Comparison of ENCODE assay signal across 24 mouse cellular contexts in the genomic region with DNA sequence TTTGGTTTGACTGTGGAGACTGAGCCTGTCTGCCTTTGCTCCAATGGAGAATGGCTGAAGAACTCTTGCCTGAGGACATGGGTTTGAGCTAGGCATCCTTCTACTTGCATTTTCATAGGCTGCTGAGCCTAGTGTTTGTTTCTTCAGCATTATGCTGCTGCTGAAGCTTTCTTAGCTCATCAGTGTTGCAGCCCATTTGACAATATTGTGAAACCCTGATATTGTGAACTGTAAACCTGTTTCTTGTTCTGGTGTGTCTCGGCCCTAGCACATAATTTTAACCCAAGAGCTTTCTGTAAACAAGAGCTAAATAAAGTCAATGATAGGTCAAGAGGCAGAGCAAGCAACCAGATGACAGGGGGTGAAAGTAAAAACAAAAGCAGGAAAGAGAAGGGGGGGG.
"Had no signal": no experiment of that assay in that cellular context is flagged by ENCODE, and none has a peak within 500 bp of the region (broad histone marks: within the 10 kb centered on the region; RNA-seq: fewer than 3 reads in every experiment).

No protein-coding gene starts in this region.

- H3K27me3 ChIP-seq: heart, embryonic 12.5 days; hindbrain, embryonic 12.5 days; limb, embryonic 13.5 days; limb, embryonic 15.5 days; liver, embryonic 12.5 days had no signal

- H3K4me1 ChIP-seq: heart, embryonic 12.5 days; hindbrain, embryonic 10.5 days; hindbrain, embryonic 12.5 days; limb, embryonic 13.5 days; limb, embryonic 15.5 days; liver, embryonic 12.5 days had no signal

- H3K9ac ChIP-seq: heart, embryonic 12.5 days; hindbrain, embryonic 12.5 days; hindbrain, embryonic 14.5 days; limb, embryonic 13.5 days; limb, embryonic 15.5 days; liver, embryonic 12.5 days; liver, embryonic 14.5 days had no signal

- H3K27ac ChIP-seq: heart, adult 2 months; hindbrain, embryonic 10.5 days; hindbrain, embryonic 12.5 days; hindbrain, embryonic 14.5 days; kidney, postnatal 0 days; limb, embryonic 13.5 days; limb, embryonic 15.5 days; liver, embryonic 12.5 days; liver, embryonic 14.5 days had no signal

- H3K4me2 ChIP-seq: heart, embryonic 12.5 days; hindbrain, embryonic 12.5 days; hindbrain, embryonic 14.5 days; limb, embryonic 13.5 days; limb, embryonic 15.5 days; liver, embryonic 12.5 days had no signal

- H3K9me3 ChIP-seq: heart, embryonic 12.5 days; hindbrain, embryonic 10.5 days; hindbrain, embryonic 12.5 days; limb, embryonic 13.5 days; limb, embryonic 15.5 days; liver, embryonic 12.5 days had no signal

- DNase-seq: gastrocnemius, postnatal 14 days; gastrocnemius, postnatal 36 days; heart, adult 11 months; heart, adult 2 months; heart, postnatal 10 days; heart, postnatal 4 days; kidney, adult 18-20 months; kidney, adult 8-10 months; kidney, postnatal 14 days; kidney, postnatal 36 days; layer of hippocampus, adult 9-11 months; layer of hippocampus, postnatal 36 days; left cerebral cortex, postnatal 4 days had no signal

- H3K36me3 ChIP-seq: heart, embryonic 12.5 days; hindbrain, embryonic 10.5 days; hindbrain, embryonic 12.5 days; limb, embryonic 13.5 days; limb, embryonic 15.5 days; liver, embryonic 12.5 days had no signal

- ATAC-seq: hindbrain, embryonic 16.5 days; inflammation-experienced regulatory T-cells, adult 6 months; liver, embryonic 12.5 days had no signal

- H3K4me3 ChIP-seq: heart, adult 2 months; heart, embryonic 12.5 days; hindbrain, embryonic 10.5 days; hindbrain, embryonic 12.5 days; limb, embryonic 13.5 days; limb, embryonic 15.5 days; liver, embryonic 12.5 days had no signal
